ENCODE assay signal across 8 mouse cellular contexts in genomic region chr17:73770964-73771363, GRCm38 (mm10). TPM values are rescaled to one million over a fixed set of nuclear protein-coding genes. Genes with fewer than 3 reads are reported as not detected.
DNase-seq lines count a peak whose midpoint lies in the region; ATAC-seq and TF ChIP-seq lines count a peak whose summit lies in the region.

No protein-coding gene starts in this region.

- no peaks in the 10 kb centered on the region for H3K9me3 ChIP-seq in hindbrain, postnatal 0 days (ENCODE audit: low read length)
- H3K9me3 ChIP-seq in liver, embryonic 13.5 days (replicated peaks): no peaks in the 10 kb centered on the region

- H3K4me1 ChIP-seq in hindbrain, postnatal 0 days (ENCODE audit: insufficient read depth, low read length): no peaks in the 10 kb centered on the region
- no peaks in the 10 kb centered on the region for H3K4me1 ChIP-seq in liver, embryonic 13.5 days (replicated peaks)

- no peak overlapping the region for H3K4me2 ChIP-seq in hindbrain, postnatal 0 days (ENCODE audit: low read depth, low read length)
- no peak overlapping the region for H3K4me2 ChIP-seq in liver, embryonic 13.5 days

- H3K36me3 ChIP-seq in hindbrain, postnatal 0 days (ENCODE audit: insufficient read depth, low read length): no peaks in the 10 kb centered on the region
- no peaks in the 10 kb centered on the region for H3K36me3 ChIP-seq in liver, embryonic 13.5 days

- no peak for TF ChIP-seq CTCF in hindbrain, postnatal 0 days (IDR thresholded peaks at IDR 0.05; ENCODE audit: low read depth)

- DNase-seq in layer of hippocampus, adult 11-12 months (ENCODE audit: low spot score): peak; percentile 5
- no peak for DNase-seq in layer of hippocampus, adult 9-10 months (ENCODE audit: low spot score)
- DNase-seq in embryo, embryonic 11.5 days (ENCODE audit: low read depth, low spot score): peak; percentile 24
- peak; percentile 58 for DNase-seq in hindbrain, postnatal 0 days (ENCODE audit: low spot score)
- no peak for DNase-seq in liver, embryonic 13.5 days
- peak; percentile 12 for DNase-seq in right cerebral cortex, postnatal 14 days
- no peak for DNase-seq in thymus, adult 18-20 months

- no peak overlapping the region for H3K9ac ChIP-seq in hindbrain, postnatal 0 days (replicated peaks; ENCODE audit: low read length)
- H3K9ac ChIP-seq in liver, embryonic 13.5 days: no peak overlapping the region

- H3K27ac ChIP-seq in hindbrain, postnatal 0 days: no peak overlapping the region
- no peak overlapping the region for H3K27ac ChIP-seq in liver, embryonic 13.5 days

- H3K27me3 ChIP-seq in hindbrain, postnatal 0 days (ENCODE audit: insufficient read depth, low read length): no peaks in the 10 kb centered on the region
- no peaks in the 10 kb centered on the region for H3K27me3 ChIP-seq in liver, embryonic 13.5 days

- H3K4me3 ChIP-seq in hindbrain, postnatal 0 days (ENCODE audit: low read length): no peak overlapping the region
- H3K4me3 ChIP-seq in liver, embryonic 13.5 days (replicated peaks): no peak overlapping the region

- 14% methylated on average over 8 of the region's 8 CpGs for WGBS in hindbrain, postnatal 0 days
- 47% methylated on average over 8 of the region's 8 CpGs for WGBS in liver, embryonic 13.5 days (ENCODE audit: insufficient replicate concordance)

- peak; percentile 67; the same call in 1 of the 2 replicates for ATAC-seq in hindbrain, postnatal 0 days
- 0 out of 2 replicates have a peak, but pooled peaks have one; percentile 23 for ATAC-seq in liver, embryonic 13.5 days (ENCODE audit: low read depth)
- ATAC-seq in monocyte, adult 5-6 weeks (replicated peaks; ENCODE audit: insufficient number of reproducible peaks, low FRiP score, low TSS enrichment, poor library complexity, severe bottlenecking): no peak

RNA-seq across cellular contexts. Expression of gene Ehd3, which starts 33.0 kb away (rescaled TPM):
- total RNA-seq in hindbrain, postnatal 0 days (2014; rRNA removed): 42.7 and 51.6 TPM in 2 replicates
- polyA plus RNA-seq in hindbrain, postnatal 0 days (2015; fragmentation: Nextera tagmentation; extraction: Ambion mirVana): 22.8 and 25.5 TPM in 2 replicates
- 16.4 and 24.3 TPM in 2 replicates for polyA plus RNA-seq in liver, embryonic 13.5 days (2015; fragmentation: Nextera tagmentation; extraction: Ambion mirVana)
- total RNA-seq in monocyte, adult 5-6 weeks (2017): 3.0 to 10.0 TPM (median 3.4 TPM) in 3 replicates

Comparison
In these comparisons a context has a peak if more than half of its experiments do, and no peak if none do; other contexts are left out.
1. DNase-seq: peak in layer of hippocampus, adult 11-12 months (single experiment), embryo, embryonic 11.5 days (single experiment), hindbrain, postnatal 0 days (single experiment) and right cerebral cortex, postnatal 14 days (single experiment); none in layer of hippocampus, adult 9-10 months (single experiment), liver, embryonic 13.5 days (single experiment) and thymus, adult 18-20 months (0 of 2).